ENCODE assay signal across 24 mouse cellular contexts in genomic region chr2:24553962-24554361, GRCm38 (mm10).
DNase-seq lines count a peak whose midpoint lies in the region; ATAC-seq and TF ChIP-seq lines count a peak whose summit lies in the region.
"Had no signal": no experiment of that assay in that cellular context is flagged by ENCODE, and none has a peak within 500 bp of the region (broad histone marks: within the 10 kb centered on the region; RNA-seq: fewer than 3 reads in every experiment).

No protein-coding gene starts in this region.

- no peaks in the 10 kb centered on the region for H3K36me3 ChIP-seq in heart, postnatal 0 days (replicated peaks; ENCODE audit: control insufficient read depth, insufficient read depth, low read length)
- H3K36me3 ChIP-seq in heart, embryonic 11.5 days (ENCODE audit: control insufficient read depth, insufficient read depth, low read length), result no peaks in the 10 kb centered on the region
- H3K36me3 ChIP-seq in neural tube, embryonic 11.5 days (ENCODE audit: control insufficient read depth, insufficient read depth, low read length), result no peaks in the 10 kb centered on the region
- no peaks in the 10 kb centered on the region for H3K36me3 ChIP-seq in neural tube, embryonic 15.5 days
- H3K36me3 ChIP-seq in lung, embryonic 16.5 days (ENCODE audit: control insufficient read depth, insufficient read depth, low read length), result no peaks in the 10 kb centered on the region
- H3K36me3 ChIP-seq in neural tube, embryonic 13.5 days, result no peaks in the 10 kb centered on the region
- H3K36me3 ChIP-seq: embryonic facial prominence, embryonic 12.5 days; G1E; hindbrain, embryonic 10.5 days; limb, embryonic 13.5 days; liver, embryonic 13.5 days had no signal

- H3K9ac ChIP-seq in heart, postnatal 0 days (replicated peaks; ENCODE audit: low read depth, low read length), result no peak overlapping the region
- no peak overlapping the region for H3K9ac ChIP-seq in heart, embryonic 11.5 days (ENCODE audit: low read depth, low read length)
- no peak overlapping the region for H3K9ac ChIP-seq in neural tube, embryonic 11.5 days (ENCODE audit: low read length)
- H3K9ac ChIP-seq in neural tube, embryonic 15.5 days (replicated peaks), result no peak overlapping the region
- H3K9ac ChIP-seq in lung, embryonic 16.5 days (ENCODE audit: low read length), result no peak overlapping the region
- H3K9ac ChIP-seq in neural tube, embryonic 13.5 days, result no peak overlapping the region
- H3K9ac ChIP-seq: embryonic facial prominence, embryonic 12.5 days; forebrain, embryonic 13.5 days; limb, embryonic 13.5 days; liver, embryonic 13.5 days had no signal

- no peak overlapping the region for H3K4me2 ChIP-seq in heart, postnatal 0 days (ENCODE audit: low read depth, low read length)
- no peak overlapping the region for H3K4me2 ChIP-seq in heart, embryonic 11.5 days
- no peak overlapping the region for H3K4me2 ChIP-seq in neural tube, embryonic 11.5 days (ENCODE audit: low read depth)
- H3K4me2 ChIP-seq in neural tube, embryonic 15.5 days, result no peak overlapping the region
- no peak overlapping the region for H3K4me2 ChIP-seq in lung, embryonic 16.5 days (ENCODE audit: low read depth, low read length)
- H3K4me2 ChIP-seq in neural tube, embryonic 13.5 days, result no peak overlapping the region
- H3K4me2 ChIP-seq: embryonic facial prominence, embryonic 12.5 days; forebrain, embryonic 13.5 days; limb, embryonic 13.5 days; liver, embryonic 13.5 days; midbrain, embryonic 11.5 days had no signal

- peaks cover 27% of the 10 kb centered on the region for H3K4me1 ChIP-seq in heart, postnatal 0 days (ENCODE audit: control insufficient read depth, insufficient read depth)
- H3K4me1 ChIP-seq in heart, embryonic 11.5 days (ENCODE audit: control insufficient read depth, insufficient read depth, low read length), result peaks cover 3% of the 10 kb centered on the region; the same call in 1 of the 2 replicates
- H3K4me1 ChIP-seq in neural tube, embryonic 11.5 days (ENCODE audit: control insufficient read depth, insufficient read depth, low read length), result no peaks in the 10 kb centered on the region
- peaks cover 4% of the 10 kb centered on the region; the same call in 1 of the 2 replicates for H3K4me1 ChIP-seq in neural tube, embryonic 15.5 days
- peaks cover 6% of the 10 kb centered on the region for H3K4me1 ChIP-seq in lung, embryonic 16.5 days (replicated peaks; ENCODE audit: control insufficient read depth, insufficient read depth, low read length)
- H3K4me1 ChIP-seq in neural tube, embryonic 13.5 days (replicated peaks), result peaks cover 10% of the 10 kb centered on the region
- H3K4me1 ChIP-seq: embryonic facial prominence, embryonic 12.5 days; forebrain, embryonic 13.5 days; limb, embryonic 13.5 days; liver, embryonic 13.5 days had no signal

- TF ChIP-seq CTCF in heart, postnatal 0 days (IDR thresholded peaks at IDR 0.05; ENCODE audit: low read depth), result no peak

- TF ChIP-seq EP300 in heart, postnatal 0 days (IDR thresholded peaks at IDR 0.05; ENCODE audit: low read depth), result no peak

- 22% methylated on average over 7 of the region's 7 CpGs for WGBS in heart, postnatal 0 days
- WGBS in heart, embryonic 11.5 days (ENCODE audit: insufficient replicate concordance), result 20% methylated on average over 7 of the region's 7 CpGs
- WGBS in neural tube, embryonic 11.5 days, result 24% methylated on average over 7 of the region's 7 CpGs
- 33% methylated on average over 7 of the region's 7 CpGs for WGBS in neural tube, embryonic 15.5 days
- WGBS in lung, embryonic 16.5 days, result 5% methylated on average over 7 of the region's 7 CpGs
- WGBS in neural tube, embryonic 13.5 days, result 26% methylated on average over 7 of the region's 7 CpGs

- peak; percentile 14 for DNase-seq in heart, postnatal 0 days (ENCODE audit: low spot score)
- peak; percentile 19 for DNase-seq in neural tube, embryonic 11.5 days (ENCODE audit: low spot score)
- DNase-seq in left cerebral cortex, adult 11 months (ENCODE audit: low spot score), result no peak
- no peak for DNase-seq in layer of hippocampus, postnatal 25 days (ENCODE audit: extremely low spot score in 1 of 2, low spot score in 1 of 2)
- DNase-seq: adrenal gland, postnatal 25 days; cerebellum, adult 11 months; cerebellum, postnatal 10 days; kidney, postnatal 14 days; layer of hippocampus, adult 9-11 months; liver, embryonic 13.5 days; retina, postnatal 1 day had no signal

- 0 out of 2 replicates have a peak overlapping the region, but pooled peaks have one; percentile 7 for H3K27ac ChIP-seq in heart, postnatal 0 days (ENCODE audit: low read depth)
- H3K27ac ChIP-seq in heart, embryonic 11.5 days (ENCODE audit: low read depth, low read length), result no peak overlapping the region
- H3K27ac ChIP-seq in neural tube, embryonic 11.5 days (ENCODE audit: low read depth, low read length), result no peak overlapping the region
- no peak overlapping the region for H3K27ac ChIP-seq in neural tube, embryonic 15.5 days (replicated peaks)
- H3K27ac ChIP-seq in lung, embryonic 16.5 days (ENCODE audit: low read length), result no peak overlapping the region
- no peak overlapping the region for H3K27ac ChIP-seq in neural tube, embryonic 13.5 days (replicated peaks)
- H3K27ac ChIP-seq: embryonic facial prominence, embryonic 12.5 days; forebrain, embryonic 13.5 days; hindbrain, embryonic 10.5 days; hindbrain, postnatal 0 days; limb, embryonic 13.5 days; liver, embryonic 13.5 days; macrophage had no signal

- H3K9me3 ChIP-seq in heart, postnatal 0 days (replicated peaks; ENCODE audit: control insufficient read depth, low read length), result no peaks in the 10 kb centered on the region
- H3K9me3 ChIP-seq in heart, embryonic 11.5 days (replicated peaks; ENCODE audit: control insufficient read depth, low read length), result no peaks in the 10 kb centered on the region
- no peaks in the 10 kb centered on the region for H3K9me3 ChIP-seq in neural tube, embryonic 11.5 days (ENCODE audit: control insufficient read depth, low read length)
- H3K9me3 ChIP-seq in neural tube, embryonic 15.5 days (replicated peaks), result no peaks in the 10 kb centered on the region
- no peaks in the 10 kb centered on the region for H3K9me3 ChIP-seq in lung, embryonic 16.5 days (ENCODE audit: control insufficient read depth, low read length)
- no peaks in the 10 kb centered on the region for H3K9me3 ChIP-seq in neural tube, embryonic 13.5 days
- H3K9me3 ChIP-seq: embryonic facial prominence, embryonic 12.5 days; forebrain, embryonic 13.5 days; G1E; hindbrain, embryonic 10.5 days; limb, embryonic 13.5 days; liver, embryonic 13.5 days had no signal

- no peaks in the 10 kb centered on the region for H3K27me3 ChIP-seq in heart, postnatal 0 days (ENCODE audit: control insufficient read depth, insufficient read depth, low read length)
- no peaks in the 10 kb centered on the region for H3K27me3 ChIP-seq in heart, embryonic 11.5 days (ENCODE audit: control insufficient read depth, insufficient read depth, low read length)
- no peaks in the 10 kb centered on the region for H3K27me3 ChIP-seq in neural tube, embryonic 11.5 days (ENCODE audit: control insufficient read depth, insufficient read depth, low read length)
- no peaks in the 10 kb centered on the region for H3K27me3 ChIP-seq in neural tube, embryonic 15.5 days (replicated peaks)
- no peaks in the 10 kb centered on the region for H3K27me3 ChIP-seq in lung, embryonic 16.5 days (ENCODE audit: control insufficient read depth, insufficient read depth, low read depth, low read length)
- no peaks in the 10 kb centered on the region for H3K27me3 ChIP-seq in neural tube, embryonic 13.5 days
- H3K27me3 ChIP-seq: embryonic facial prominence, embryonic 12.5 days; forebrain, embryonic 13.5 days; limb, embryonic 13.5 days; liver, embryonic 13.5 days had no signal

- no peak overlapping the region for H3K4me3 ChIP-seq in heart, postnatal 0 days (ENCODE audit: low read depth, low read length)
- no peak overlapping the region for H3K4me3 ChIP-seq in heart, embryonic 11.5 days (ENCODE audit: low read depth, low read length)
- H3K4me3 ChIP-seq in neural tube, embryonic 11.5 days (ENCODE audit: low read depth, low read length), result no peak overlapping the region
- no peak overlapping the region for H3K4me3 ChIP-seq in neural tube, embryonic 15.5 days (replicated peaks)
- H3K4me3 ChIP-seq in lung, embryonic 16.5 days (ENCODE audit: low read length), result no peak overlapping the region
- H3K4me3 ChIP-seq in neural tube, embryonic 13.5 days, result no peak overlapping the region
- H3K4me3 ChIP-seq: embryonic facial prominence, embryonic 12.5 days; erythroblast, embryonic 14.5 days; forebrain, embryonic 13.5 days; hindbrain, embryonic 10.5 days; limb, embryonic 13.5 days; liver, embryonic 13.5 days had no signal

- no peak for ATAC-seq in heart, postnatal 0 days (ENCODE audit: insufficient read depth, low read depth)
- no peak for ATAC-seq in heart, embryonic 11.5 days (replicated peaks; ENCODE audit: insufficient number of reproducible peaks, low FRiP score, low TSS enrichment)
- no peak for ATAC-seq in neural tube, embryonic 11.5 days (ENCODE audit: insufficient read depth, low FRiP score, low TSS enrichment)
- ATAC-seq in neural tube, embryonic 15.5 days (ENCODE audit: low FRiP score), result no peak
- peak; percentile 69 for ATAC-seq in lung, embryonic 16.5 days (ENCODE audit: low read depth)
- 0 out of 2 replicates have a peak, but pooled peaks have one; percentile 43 for ATAC-seq in neural tube, embryonic 13.5 days (ENCODE audit: low read depth)
- ATAC-seq: forebrain, embryonic 13.5 days; hindbrain, postnatal 0 days had no signal

Comparison
In these comparisons a context has a peak if more than half of its experiments do, and no peak if none do; other contexts are left out.
1. ATAC-seq: peak in lung, embryonic 16.5 days (single experiment) and neural tube, embryonic 13.5 days (single experiment); none in heart, postnatal 0 days (single experiment), heart, embryonic 11.5 days (single experiment), neural tube, embryonic 11.5 days (single experiment) and neural tube, embryonic 15.5 days (single experiment).
2. DNase-seq: peak in heart, postnatal 0 days (single experiment) and neural tube, embryonic 11.5 days (single experiment); none in left cerebral cortex, adult 11 months (single experiment) and layer of hippocampus, postnatal 25 days (0 of 2).